Mouse (Mus musculus): ENCODE data around the gene Sox5. TPM values are rescaled to one million over a fixed set of nuclear protein-coding genes. Genes with fewer than 3 reads are reported as not detected.

Gene Sox5
- polyA plus RNA-seq, 1 experiment = 4.6 TPM

DNA sequence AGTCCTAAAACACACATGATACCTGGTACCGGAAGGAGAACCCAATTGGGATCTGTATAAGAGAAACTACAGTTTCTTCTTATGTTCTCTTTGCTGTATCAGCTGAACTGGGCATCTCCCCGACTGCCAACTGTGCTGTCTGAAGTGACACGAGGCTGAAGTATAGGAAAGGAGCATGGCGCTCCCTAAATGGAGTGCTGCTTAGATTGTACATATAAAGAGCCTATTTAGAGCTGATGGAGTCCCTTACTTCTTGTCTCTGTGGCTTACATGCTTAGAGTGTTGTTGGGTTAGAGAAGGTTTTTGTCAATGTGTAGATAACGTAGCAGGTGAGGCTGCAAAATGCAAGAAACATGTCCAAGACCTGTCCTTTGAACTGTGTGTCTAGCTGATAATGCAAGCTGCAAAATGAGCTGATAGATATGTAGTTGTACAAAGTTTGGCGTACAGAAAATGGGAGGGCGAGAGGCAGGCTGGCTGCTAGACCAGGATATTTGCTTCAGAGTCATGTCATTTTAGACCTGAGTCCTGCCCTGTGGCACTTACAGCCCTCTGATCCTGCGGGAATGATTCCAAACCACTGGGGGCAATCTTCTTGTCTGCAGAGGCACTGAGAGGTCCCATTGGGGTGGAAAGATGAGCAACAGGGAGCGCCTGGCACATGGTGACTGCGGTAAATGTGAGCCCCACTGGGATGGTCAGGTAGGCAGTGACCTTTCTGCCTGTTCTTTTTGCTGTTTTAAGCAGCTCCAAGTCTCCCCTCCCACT lies 937.7 kb downstream of the Sox5 start:
- H3K4me1 ChIP-seq (ENCODE audit: control insufficient read depth, insufficient read depth, insufficient read length, low read length) = no peaks in the 10 kb centered on the region
- H3K27ac ChIP-seq (replicated peaks; ENCODE audit: low read depth, low read length) = no peak overlapping the region
- no peak overlapping the region for H3K4me3 ChIP-seq (ENCODE audit: insufficient read depth, low read depth, low read length)

DNA sequence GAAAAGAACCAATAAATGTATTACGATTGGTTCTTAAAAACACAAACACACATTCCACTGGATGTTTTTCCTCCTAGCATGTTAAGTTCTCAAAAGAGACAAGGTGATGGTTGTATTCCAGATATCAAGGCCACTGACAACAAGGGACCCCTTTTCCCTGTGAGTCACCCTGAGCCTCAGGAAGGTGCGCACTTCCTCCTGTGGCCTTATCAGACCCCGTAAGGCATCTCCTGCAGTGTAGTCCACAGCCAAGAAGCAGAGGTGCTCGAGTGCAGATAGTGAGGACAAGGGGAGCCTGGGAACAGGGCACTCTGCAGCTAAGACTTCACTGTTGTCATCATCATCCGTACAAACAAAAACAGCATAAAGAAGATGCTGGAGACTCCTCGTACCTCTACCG lies 939.8 kb downstream of the Sox5 start:
- Histone ChIP-seq H3K4me1 (ENCODE audit: control insufficient read depth, insufficient read depth, insufficient read length, low read length) (no peaks in the 10 kb centered on the region), H3K4me3 (ENCODE audit: insufficient read depth, low read depth, low read length) (no peak overlapping the region), H3K27ac (replicated peaks; ENCODE audit: low read depth, low read length) (no peak overlapping the region)

GRCm38 (mm10) chr6:143841109-143841638 lies 940.6 kb downstream of the Sox5 start:
- Histone ChIP-seq H3K27ac (replicated peaks; ENCODE audit: low read depth, low read length) (no peak overlapping the region), H3K4me3 (ENCODE audit: insufficient read depth, low read depth, low read length) (no peak overlapping the region), H3K4me1 (ENCODE audit: control insufficient read depth, insufficient read depth, insufficient read length, low read length) (no peaks in the 10 kb centered on the region)

- no peak overlapping the region for H3K4me3 ChIP-seq (ENCODE audit: insufficient read depth, low read depth, low read length)
- no peaks in the 10 kb centered on the region for H3K4me1 ChIP-seq (ENCODE audit: control insufficient read depth, insufficient read depth, insufficient read length, low read length)
- H3K27ac ChIP-seq (replicated peaks; ENCODE audit: low read depth, low read length) = no peak overlapping the region
Observed at GRCm38 (mm10) chr6:143838384-143839076, 943.2 kb downstream of the Sox5 start.

GRCm38 (mm10) chr6:143835331-143835730 lies 946.4 kb downstream of the Sox5 start:
- Histone ChIP-seq H3K4me3 (ENCODE audit: insufficient read depth, low read depth, low read length) (no peak overlapping the region), H3K27ac (replicated peaks; ENCODE audit: low read depth, low read length) (no peak overlapping the region), H3K4me1 (ENCODE audit: control insufficient read depth, insufficient read depth, insufficient read length, low read length) (no peaks in the 10 kb centered on the region)

- no peaks in the 10 kb centered on the region for H3K4me1 ChIP-seq (ENCODE audit: control insufficient read depth, insufficient read depth, insufficient read length, low read length)
- no peak overlapping the region for H3K27ac ChIP-seq (replicated peaks; ENCODE audit: low read depth, low read length)
- no peak overlapping the region for H3K4me3 ChIP-seq (ENCODE audit: insufficient read depth, low read depth, low read length)
Observed at GRCm38 (mm10) chr6:143833986-143834385, 947.8 kb downstream of the Sox5 start.

DNA sequence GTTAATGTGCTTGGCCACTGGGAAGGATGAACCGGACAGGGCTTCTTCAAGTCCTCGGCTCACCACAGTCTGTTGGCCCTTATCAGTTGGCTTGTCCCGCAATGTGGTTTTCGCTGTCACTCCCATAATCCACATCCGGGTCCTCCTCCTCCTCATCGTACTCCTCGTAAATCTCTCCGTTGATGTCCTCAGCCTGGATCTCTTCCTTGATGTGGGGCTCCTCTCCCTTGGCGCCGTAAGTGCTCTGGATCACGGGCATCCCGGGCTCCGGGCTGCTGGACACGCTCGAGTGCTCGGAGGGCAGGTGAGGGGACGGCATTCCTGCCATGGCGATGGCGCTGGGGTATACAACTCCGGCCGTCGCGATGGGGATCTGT lies 948.6 kb downstream of the Sox5 start:
- no peak overlapping the region for H3K4me3 ChIP-seq (ENCODE audit: insufficient read depth, low read depth, low read length)
- H3K27ac ChIP-seq (replicated peaks; ENCODE audit: low read depth, low read length) = no peak overlapping the region
- H3K4me1 ChIP-seq (ENCODE audit: control insufficient read depth, insufficient read depth, insufficient read length, low read length) = no peaks in the 10 kb centered on the region

DNA sequence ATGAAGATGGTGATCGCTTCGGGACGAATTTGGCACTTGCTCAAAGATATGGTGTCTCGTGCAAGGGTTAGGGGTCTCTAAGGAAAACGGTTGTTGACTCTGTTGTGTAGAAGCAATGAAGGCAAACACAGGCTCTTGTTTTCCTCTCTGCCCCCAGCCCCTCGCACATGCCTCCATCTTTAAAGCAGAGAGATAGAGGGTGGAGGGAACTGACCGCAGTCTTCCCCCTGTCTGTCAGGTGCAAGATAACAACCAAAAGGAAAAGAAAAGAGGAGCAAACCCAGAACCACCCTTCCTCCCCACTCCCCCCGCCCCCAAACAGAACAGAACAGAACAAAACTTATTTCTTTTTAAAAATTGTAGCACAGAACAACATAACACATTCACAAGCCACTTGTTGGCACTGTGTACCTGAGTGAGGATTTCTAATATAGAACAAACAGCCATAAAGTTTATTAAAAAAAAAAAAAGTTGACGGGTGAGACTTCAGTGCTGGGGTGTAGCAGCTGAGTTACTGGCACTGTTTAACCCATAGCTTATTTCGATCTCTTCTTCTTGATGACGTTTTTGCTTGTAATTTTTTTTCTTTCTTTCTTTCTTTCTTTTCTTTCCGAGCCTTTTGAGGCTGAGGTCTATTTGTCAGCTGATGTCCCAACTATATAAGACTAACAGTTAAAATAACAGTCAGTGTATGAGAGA lies 949.1 kb downstream of the Sox5 start:
- no peak overlapping the region for H3K4me3 ChIP-seq (ENCODE audit: insufficient read depth, low read depth, low read length)
- no peak overlapping the region for H3K27ac ChIP-seq (replicated peaks; ENCODE audit: low read depth, low read length)
- H3K4me1 ChIP-seq (ENCODE audit: control insufficient read depth, insufficient read depth, insufficient read length, low read length) = no peaks in the 10 kb centered on the region

DNA sequence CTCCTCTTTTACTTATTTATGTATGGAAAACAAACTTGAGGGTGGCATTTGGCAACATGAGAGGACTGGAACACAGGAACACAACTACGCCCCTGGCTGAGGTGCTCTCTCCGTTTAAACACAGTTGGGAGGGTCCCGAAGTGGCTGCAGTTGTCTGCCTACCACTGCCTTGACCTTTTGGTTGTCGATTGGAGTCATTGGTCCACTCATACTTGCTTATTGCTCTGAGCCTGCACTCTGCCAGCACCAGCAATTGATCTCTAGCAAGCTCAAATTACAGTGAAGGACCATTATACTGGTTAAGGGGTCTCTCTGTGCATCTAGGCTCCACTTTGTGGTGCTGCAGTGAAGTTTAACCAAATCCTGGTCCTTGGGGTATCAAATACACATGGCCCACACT lies 950.5 kb downstream of the Sox5 start:
- Histone ChIP-seq H3K4me1 (ENCODE audit: control insufficient read depth, insufficient read depth, insufficient read length, low read length) (no peaks in the 10 kb centered on the region), H3K27ac (replicated peaks; ENCODE audit: low read depth, low read length) (no peak overlapping the region)

DNA sequence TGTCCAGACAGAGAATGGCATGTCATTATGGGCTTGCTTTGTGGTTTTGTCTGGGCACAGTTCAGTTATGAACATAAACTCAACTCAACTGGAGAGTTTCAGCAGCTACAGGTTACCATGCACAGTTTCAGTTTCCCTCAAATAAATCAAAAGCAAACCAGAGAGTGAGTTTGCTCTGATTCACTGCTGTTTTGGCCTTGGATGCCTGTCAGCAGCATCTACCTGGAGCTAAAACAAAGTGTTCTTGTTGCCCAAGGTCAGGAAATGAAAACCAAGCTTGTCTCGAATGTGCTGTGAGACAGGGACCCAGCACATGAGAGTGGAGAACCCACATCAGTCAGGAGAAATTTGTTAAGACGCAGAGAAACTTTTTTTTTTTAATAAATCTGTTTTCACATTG lies 951.6 kb downstream of the Sox5 start:
- H3K27ac ChIP-seq (replicated peaks; ENCODE audit: low read depth, low read length) = no peak overlapping the region
- H3K4me3 ChIP-seq (ENCODE audit: insufficient read depth, low read depth, low read length) = no peak overlapping the region
- H3K4me1 ChIP-seq (ENCODE audit: control insufficient read depth, insufficient read depth, insufficient read length, low read length) = no peaks in the 10 kb centered on the region

More for the DNA sequence above, 950.5 kb downstream of the Sox5 start:
- no peak overlapping the region for H3K4me3 ChIP-seq (ENCODE audit: insufficient read depth, low read depth, low read length)

- H3K4me1 ChIP-seq (ENCODE audit: control insufficient read depth, insufficient read depth, insufficient read length, low read length) = no peaks in the 10 kb centered on the region
- H3K4me3 ChIP-seq (ENCODE audit: insufficient read depth, low read depth, low read length) = no peak overlapping the region
- no peak overlapping the region for H3K27ac ChIP-seq (replicated peaks; ENCODE audit: low read depth, low read length)
Observed at GRCm38 (mm10) chr6:143826786-143827185, 955.0 kb downstream of the Sox5 start.

GRCm38 (mm10) chr6:143825966-143826365 lies 955.8 kb downstream of the Sox5 start:
- no peak overlapping the region for H3K27ac ChIP-seq (replicated peaks; ENCODE audit: low read depth, low read length)
- H3K4me3 ChIP-seq (ENCODE audit: insufficient read depth, low read depth, low read length) = no peak overlapping the region
- no peaks in the 10 kb centered on the region for H3K4me1 ChIP-seq (ENCODE audit: control insufficient read depth, insufficient read depth, insufficient read length, low read length)

DNA sequence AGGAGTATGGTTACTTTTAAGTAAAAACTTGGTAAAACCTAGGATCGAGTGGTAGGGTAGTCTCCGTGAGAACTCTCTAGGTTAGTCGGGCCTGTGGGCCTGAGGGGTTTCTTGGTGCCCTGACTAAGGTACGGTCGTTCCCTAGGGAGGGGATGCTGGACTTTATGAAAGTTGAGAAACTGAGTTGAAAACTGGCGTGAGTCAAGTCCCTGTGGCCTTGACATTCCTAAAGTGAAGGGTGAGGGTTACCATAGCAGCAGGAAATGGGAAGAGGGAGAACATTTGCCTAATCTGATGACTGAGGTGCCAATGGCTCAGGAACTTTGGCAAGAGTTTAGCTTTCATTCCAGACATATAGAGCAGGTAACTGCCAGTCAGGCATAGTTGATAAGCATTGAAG lies 956.7 kb downstream of the Sox5 start:
- Histone ChIP-seq H3K4me1 (ENCODE audit: control insufficient read depth, insufficient read depth, insufficient read length, low read length) (no peaks in the 10 kb centered on the region), H3K4me3 (ENCODE audit: insufficient read depth, low read depth, low read length) (no peak overlapping the region), H3K27ac (replicated peaks; ENCODE audit: low read depth, low read length) (no peak overlapping the region)

DNA sequence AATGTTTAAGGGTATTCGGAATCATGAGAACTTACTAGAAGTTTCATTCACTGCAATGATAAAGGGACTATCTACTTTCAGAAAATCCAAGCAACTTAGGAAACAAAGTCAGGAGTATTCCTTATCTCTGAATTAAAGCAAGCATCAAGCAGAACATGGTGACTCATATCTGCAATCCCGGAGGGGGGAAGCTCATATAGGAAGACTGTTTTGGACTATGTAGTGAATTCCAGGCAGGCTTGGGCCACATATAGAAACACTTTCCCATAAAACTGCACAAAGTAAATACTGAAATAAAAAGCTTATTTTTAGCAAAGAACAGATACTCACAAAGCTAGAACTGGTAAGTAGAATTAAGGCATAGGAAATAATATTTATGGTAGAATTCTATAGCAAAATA lies 993.3 kb downstream of the Sox5 start:
- no peaks in the 10 kb centered on the region for H3K4me1 ChIP-seq (ENCODE audit: control insufficient read depth, insufficient read depth, insufficient read length, low read length)

DNA sequence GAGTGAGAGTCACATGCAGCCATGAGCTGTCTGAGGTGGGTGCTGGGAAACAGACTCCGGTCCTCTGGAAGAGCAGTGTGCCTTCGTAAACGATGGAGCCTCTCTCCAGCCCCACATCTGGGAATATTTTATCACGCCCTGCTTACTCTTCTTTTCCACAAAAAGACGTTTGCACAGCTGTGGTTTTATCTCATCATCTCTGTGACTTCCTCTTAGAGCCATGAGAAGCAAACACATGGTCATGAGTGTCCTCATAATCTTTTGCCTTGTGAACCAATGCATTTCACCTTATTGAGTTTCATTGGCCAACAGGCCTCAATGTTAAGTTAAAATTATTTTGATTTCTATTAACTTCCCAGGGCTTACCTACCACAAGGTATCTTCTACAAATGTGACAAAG lies 994.4 kb downstream of the Sox5 start:
- Histone ChIP-seq H3K27ac (replicated peaks; ENCODE audit: low read depth, low read length) (no peak overlapping the region), H3K4me3 (ENCODE audit: insufficient read depth, low read depth, low read length) (no peak overlapping the region)

More for the DNA sequence above, 993.3 kb downstream of the Sox5 start:
- H3K27ac ChIP-seq (replicated peaks; ENCODE audit: low read depth, low read length) = no peak overlapping the region
- H3K4me3 ChIP-seq (ENCODE audit: insufficient read depth, low read depth, low read length) = no peak overlapping the region

More for the DNA sequence above, 994.4 kb downstream of the Sox5 start:
- no peaks in the 10 kb centered on the region for H3K4me1 ChIP-seq (ENCODE audit: control insufficient read depth, insufficient read depth, insufficient read length, low read length)
